Mouse (Mus musculus): ENCODE results near the gene Ptbp3. TPM values are rescaled to one million over a fixed set of nuclear protein-coding genes. Genes with fewer than 3 reads are reported as not detected.

Ptbp3 gene
- total and polyA plus RNA-seq, 3 experiments: 78.8 to 315 (median 121) TPM

DNA sequence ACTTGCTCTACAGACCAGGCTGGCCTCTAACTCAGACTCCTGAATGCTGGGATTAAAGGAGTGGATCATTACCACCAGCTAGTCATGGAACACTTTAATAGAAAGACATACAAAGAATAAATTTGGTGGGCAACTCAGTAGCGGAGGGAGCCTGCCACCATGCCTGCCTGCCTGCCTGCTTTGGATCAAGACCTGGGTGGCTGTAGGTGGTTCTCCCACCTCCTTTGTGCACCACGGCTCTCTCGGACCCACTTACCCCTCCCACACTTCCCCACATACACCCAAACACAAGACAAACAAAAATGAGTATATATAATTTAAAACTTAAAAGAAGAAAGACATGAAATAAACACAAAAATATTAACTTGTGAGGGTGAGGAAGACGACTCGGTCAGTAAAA, 92.1 kb downstream of the Ptbp3 start:
- no peaks in the 10 kb centered on the region for H3K9me3 ChIP-seq (replicated peaks; ENCODE audit: insufficient read depth, low read length)
- H3K36me3 ChIP-seq (ENCODE audit: control insufficient read depth in 1 of 2, insufficient read depth in 2 of 2, low read length in 2 of 2): peaks cover 0 to 24% of the 10 kb centered on the region in 2 experiments; a peak in 2 of 4 replicates
- TF ChIP-seq UBTF (IDR thresholded peaks at IDR 0.05; ENCODE audit: borderline replicate concordance, insufficient read depth, low read depth, low read length) (no peak), POLR2A (IDR thresholded peaks at IDR 0.05; ENCODE audit: control insufficient read depth in 1 of 2, insufficient read depth in 1 of 2, low read depth in 1 of 2, low read length in 2 of 2, poor library complexity in 1 of 2) (no peak), MYB (IDR thresholded peaks at IDR 0.05; ENCODE audit: low read depth, low read length) (no peak)
- H3K27me3 ChIP-seq (ENCODE audit: control insufficient read depth in 1 of 2, insufficient read depth in 2 of 2, low read length in 2 of 2): no peaks in the 10 kb centered on the region
- no peak for DNase-seq (ENCODE audit: low read depth, low spot score)
- no peaks in the 10 kb centered on the region; the same call in 1 of the 2 replicates for H3K79me2 ChIP-seq (ENCODE audit: control insufficient read depth, insufficient read depth, low read length, poor library complexity)
- no peak overlapping the region for H3K27ac ChIP-seq (ENCODE audit: control insufficient read depth, low read depth, low read length)
- H3K4me3 ChIP-seq (ENCODE audit: control insufficient read depth in 1 of 2, insufficient read depth in 1 of 2, low read depth in 2 of 2, low read length in 2 of 2): no peak overlapping the region
- peaks cover 15 to 32% of the 10 kb centered on the region in 2 experiments for H3K4me1 ChIP-seq (ENCODE audit: control insufficient read depth in 1 of 2, insufficient read depth in 2 of 2, low read length in 2 of 2)
- H3K9ac ChIP-seq (ENCODE audit: control insufficient read depth, low read depth, low read length, poor library complexity, severe bottlenecking): no peak overlapping the region

DNA sequence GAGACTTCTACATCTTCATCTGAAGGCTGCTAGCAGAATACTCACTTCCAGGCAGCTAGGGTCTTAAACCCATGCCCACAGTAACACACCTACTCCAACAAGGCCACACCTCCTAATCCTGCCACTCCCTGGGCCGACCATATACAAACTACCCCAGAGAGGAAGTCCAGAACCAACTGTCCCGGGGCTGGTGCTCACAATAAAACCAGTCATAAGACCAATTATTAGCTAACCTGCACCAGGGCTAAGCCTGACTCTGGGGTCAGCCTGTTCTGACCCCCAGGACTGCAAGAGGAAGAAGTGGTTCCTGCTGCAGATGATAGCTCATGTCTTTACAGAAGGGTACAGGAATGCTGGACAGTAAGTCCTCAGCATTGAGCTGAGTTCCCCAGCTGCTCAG, 93.7 kb downstream of the Ptbp3 start:
- Histone ChIP-seq H3K27me3 (ENCODE audit: control insufficient read depth in 1 of 2, insufficient read depth in 2 of 2, low read length in 2 of 2) (no peaks in the 10 kb centered on the region), H3K9me3 (replicated peaks; ENCODE audit: insufficient read depth, low read length) (no peaks in the 10 kb centered on the region), H3K4me1 (ENCODE audit: control insufficient read depth in 1 of 2, insufficient read depth in 2 of 2, low read length in 2 of 2) (peaks cover 20 to 39% of the 10 kb centered on the region in 2 experiments), H3K36me3 (ENCODE audit: control insufficient read depth in 1 of 2, insufficient read depth in 2 of 2, low read length in 2 of 2) (peaks cover 0 to 31% of the 10 kb centered on the region in 2 experiments; a peak in 2 of 4 replicates), H3K4me3 (ENCODE audit: control insufficient read depth in 1 of 2, insufficient read depth in 1 of 2, low read depth in 2 of 2, low read length in 2 of 2) (no peak overlapping the region), H3K27ac (ENCODE audit: control insufficient read depth, low read depth, low read length) (no peak overlapping the region), H3K79me2 (ENCODE audit: control insufficient read depth, insufficient read depth, low read length, poor library complexity) (no peaks in the 10 kb centered on the region; the same call in 1 of the 2 replicates), H3K9ac (ENCODE audit: control insufficient read depth, low read depth, low read length, poor library complexity, severe bottlenecking) (no peak overlapping the region)
- TF ChIP-seq JUND (IDR thresholded peaks at IDR 0.05; ENCODE audit: low read depth, low read length) (no peak), MYB (IDR thresholded peaks at IDR 0.05; ENCODE audit: low read depth, low read length) (no peak), TCF12 (IDR thresholded peaks at IDR 0.05; ENCODE audit: low read depth, low read length) (no peak), USF2 (IDR thresholded peaks at IDR 0.05; ENCODE audit: borderline replicate concordance in 1 of 2, insufficient read depth in 1 of 2, low read depth in 1 of 2, low read length in 2 of 2) (no peak), GABPA (IDR thresholded peaks at IDR 0.05; ENCODE audit: low read depth, low read length) (no peak), E2F4 (IDR thresholded peaks at IDR 0.05; ENCODE audit: borderline replicate concordance, low read depth, low read length) (no peak), CHD1 (IDR thresholded peaks at IDR 0.05; ENCODE audit: low read depth, low read length) (no peak), ELF1 (IDR thresholded peaks at IDR 0.05; ENCODE audit: low read depth, low read length) (no peak), USF1 (IDR thresholded peaks at IDR 0.05; ENCODE audit: low read depth, low read length) (no peak)
- no peak for DNase-seq (ENCODE audit: low read depth, low spot score)

GRCm38 (mm10) chr4:59454046-59454445, 95.1 kb downstream of the Ptbp3 start:
- Histone ChIP-seq H3K4me3 (ENCODE audit: control insufficient read depth in 1 of 2, insufficient read depth in 1 of 2, low read depth in 2 of 2, low read length in 2 of 2) (no peak overlapping the region), H3K27ac (ENCODE audit: control insufficient read depth, low read depth, low read length) (no peak overlapping the region), H3K27me3 (ENCODE audit: control insufficient read depth in 1 of 2, insufficient read depth in 2 of 2, low read length in 2 of 2) (no peaks in the 10 kb centered on the region), H3K36me3 (ENCODE audit: control insufficient read depth in 1 of 2, insufficient read depth in 2 of 2, low read length in 2 of 2) (peaks cover 0 to 35% of the 10 kb centered on the region in 2 experiments; a peak in 2 of 4 replicates), H3K9ac (ENCODE audit: control insufficient read depth, low read depth, low read length, poor library complexity, severe bottlenecking) (no peak overlapping the region), H3K79me2 (ENCODE audit: control insufficient read depth, insufficient read depth, low read length, poor library complexity) (no peaks in the 10 kb centered on the region; the same call in 1 of the 2 replicates), H3K9me3 (replicated peaks; ENCODE audit: insufficient read depth, low read length) (no peaks in the 10 kb centered on the region), H3K4me1 (ENCODE audit: control insufficient read depth in 1 of 2, insufficient read depth in 2 of 2, low read length in 2 of 2) (peaks cover 26 to 42% of the 10 kb centered on the region in 2 experiments)
- TF ChIP-seq MXI1 (IDR thresholded peaks at IDR 0.05; ENCODE audit: low read depth, low read length) (no peak), EP300 (IDR thresholded peaks at IDR 0.05; ENCODE audit: low read depth in 1 of 2, low read length in 2 of 2) (no peak), CTCF (IDR thresholded peaks at IDR 0.05 in 2 of 3, conservative IDR thresholded peaks at IDR 0.05 in 1 of 3; ENCODE audit: control insufficient read depth in 1 of 3, insufficient read depth in 1 of 3, low read depth in 2 of 3, low read length in 3 of 3, poor library complexity in 1 of 3, severe bottlenecking in 1 of 3) (no peak), POLR2AphosphoS5 (IDR thresholded peaks at IDR 0.05; ENCODE audit: borderline replicate concordance, low read depth, low read length) (no peak), GABPA (IDR thresholded peaks at IDR 0.05; ENCODE audit: low read depth, low read length) (no peak), RAD21 (IDR thresholded peaks at IDR 0.05; ENCODE audit: low read depth, low read length) (no peak), MEF2A (IDR thresholded peaks at IDR 0.05; ENCODE audit: extremely low read depth, insufficient replicate concordance, low read depth, low read length, poor library complexity, severe bottlenecking) (no peak), TAL1 (IDR thresholded peaks at IDR 0.05; ENCODE audit: low read length) (no peak)
- DNase-seq (ENCODE audit: low read depth, low spot score): no peak
